Comparison of ENCODE assay signal across 8 mouse cellular contexts in the genomic region with DNA sequence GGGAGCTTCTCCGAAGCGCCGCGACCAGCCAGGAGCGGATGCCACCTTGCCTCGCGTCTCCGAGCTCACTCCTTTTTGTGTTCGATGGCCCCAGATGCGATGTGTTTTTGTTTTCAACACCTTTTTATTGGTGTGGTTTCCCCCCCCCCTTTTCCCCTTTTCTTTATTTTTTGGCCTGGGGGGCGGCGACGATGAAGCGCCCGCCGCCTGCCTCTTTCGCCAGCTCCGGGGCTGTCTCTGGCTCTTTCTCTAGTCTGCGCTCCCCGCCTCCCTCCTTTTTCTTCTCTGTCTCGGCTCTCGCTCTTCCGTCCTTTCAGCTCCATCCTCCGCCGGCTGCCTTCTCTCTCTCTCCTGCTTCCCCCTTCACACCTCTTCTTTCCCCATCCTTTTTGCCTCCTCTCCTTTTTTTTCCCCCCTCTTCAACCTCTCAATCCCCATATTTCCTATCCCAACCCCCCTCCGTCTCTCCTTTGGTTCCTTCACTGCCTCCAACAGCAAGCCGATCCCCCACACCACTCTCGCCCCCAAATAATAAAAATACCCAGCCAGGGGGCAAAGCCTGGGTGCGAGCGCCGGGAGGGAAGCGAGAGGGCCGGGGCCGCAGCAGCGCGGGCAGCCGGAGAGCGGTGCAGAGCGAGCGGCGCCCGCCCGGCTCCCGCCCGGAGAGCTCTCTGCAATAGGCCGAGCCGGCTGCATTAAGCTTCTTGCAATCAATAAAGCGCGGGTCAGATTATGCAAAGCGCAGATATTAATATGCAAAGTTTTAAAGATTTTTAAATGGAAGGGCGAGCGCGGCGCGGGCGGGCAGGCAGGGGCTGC. TPM values are rescaled to one million over a fixed set of nuclear protein-coding genes. Genes with fewer than 3 reads are reported as not detected.
DNase-seq lines count a peak whose midpoint lies in the region; ATAC-seq and TF ChIP-seq lines count a peak whose summit lies in the region.

No protein-coding gene starts in this region.

- peak; percentile 65 for TF ChIP-seq POLR2A in brain, embryonic 14.5 days (IDR thresholded peaks at IDR 0.05; ENCODE audit: borderline replicate concordance, extremely low read depth, insufficient read depth, insufficient read length, poor library complexity, severe bottlenecking)

- peak overlapping the region; percentile 53 for H3K4me3 ChIP-seq in forebrain, embryonic 11.5 days (ENCODE audit: low read depth, low read length)
- H3K4me3 ChIP-seq in neural tube, embryonic 14.5 days (ENCODE audit: low read depth, low read length), result peak overlapping the region; percentile 68

- TF ChIP-seq CTCF in brain, embryonic 14.5 days (IDR thresholded peaks at IDR 0.05; ENCODE audit: borderline replicate concordance, extremely low read depth, insufficient read depth, insufficient read length), result no peak

- H3K4me2 ChIP-seq in forebrain, embryonic 11.5 days (ENCODE audit: low read depth, low read length, severe bottlenecking), result peak overlapping the region; percentile 79
- peak overlapping the region; percentile 61 for H3K4me2 ChIP-seq in neural tube, embryonic 14.5 days (ENCODE audit: low read depth, low read length)

- intact Hi-C loops in left cerebral cortex, postnatal 36 days (cut with DNase I), result loop anchor here (2.0 kb wide), 1 partner anchor 100 kb away; no protein-coding TSS in a partner anchor

- no peaks in the 10 kb centered on the region for H3K9me3 ChIP-seq in forebrain, embryonic 11.5 days (ENCODE audit: control insufficient read depth, low read length)
- H3K9me3 ChIP-seq in neural tube, embryonic 14.5 days (ENCODE audit: control insufficient read depth, low read length), result no peaks in the 10 kb centered on the region

- peak; percentile 80 for ATAC-seq in forebrain, embryonic 11.5 days (replicated peaks; ENCODE audit: low FRiP score)
- ATAC-seq in neural tube, embryonic 14.5 days (ENCODE audit: low read depth), result peak; percentile 73
- ATAC-seq in erythroblast, adult 5-6 weeks (replicated peaks; ENCODE audit: low FRiP score, poor library complexity, severe bottlenecking), result no peak

- DNase-seq in layer of hippocampus, adult 11-12 months (ENCODE audit: low spot score), result peak; percentile 23
- DNase-seq in layer of hippocampus, adult 9-10 months (ENCODE audit: low spot score), result no peak
- DNase-seq in brain, embryonic 14.5 days (ENCODE audit: low read depth), result peak; percentile 67
- DNase-seq in forebrain, embryonic 11.5 days (ENCODE audit: low spot score), result peak; percentile 78
- DNase-seq in left cerebral cortex, postnatal 36 days (ENCODE audit: low spot score in 2 of 2), result peak; percentile 48 to 56
- DNase-seq in testis, postnatal 14 days (ENCODE audit: low spot score), result no peak

- H3K27ac ChIP-seq in forebrain, embryonic 11.5 days (ENCODE audit: low read depth, low read length), result peak overlapping the region; percentile 92
- H3K27ac ChIP-seq in neural tube, embryonic 14.5 days (ENCODE audit: low read depth, low read length), result peak overlapping the region; percentile 99

- no peaks in the 10 kb centered on the region for H3K36me3 ChIP-seq in forebrain, embryonic 11.5 days (ENCODE audit: control insufficient read depth, insufficient read depth, low read length)
- H3K36me3 ChIP-seq in neural tube, embryonic 14.5 days (ENCODE audit: control insufficient read depth, insufficient read depth, low read length), result no peaks in the 10 kb centered on the region

- peak overlapping the region; percentile 73 for H3K9ac ChIP-seq in forebrain, embryonic 11.5 days (ENCODE audit: low read length)
- H3K9ac ChIP-seq in neural tube, embryonic 14.5 days (replicated peaks; ENCODE audit: low read depth, low read length), result peak overlapping the region; percentile 96

- peaks cover 39% of the 10 kb centered on the region for H3K27me3 ChIP-seq in forebrain, embryonic 11.5 days (ENCODE audit: control insufficient read depth, insufficient read depth, low read length)
- H3K27me3 ChIP-seq in neural tube, embryonic 14.5 days (ENCODE audit: control insufficient read depth, insufficient read depth, low read length), result no peaks in the 10 kb centered on the region

- under 1% methylated on average over 50 of the region's 56 CpGs for WGBS in forebrain, embryonic 11.5 days
- under 1% methylated on average over 56 of the region's 56 CpGs for WGBS in neural tube, embryonic 14.5 days

- H3K4me1 ChIP-seq in forebrain, embryonic 11.5 days (replicated peaks; ENCODE audit: control insufficient read depth, insufficient read depth, low read length), result no peaks in the 10 kb centered on the region; the same call in 1 of the 2 replicates
- H3K4me1 ChIP-seq in neural tube, embryonic 14.5 days (ENCODE audit: control insufficient read depth, insufficient read depth, low read length), result peaks cover 31% of the 10 kb centered on the region

RNA-seq across cellular contexts. Expression of a gene that starts 0.5 kb away (rescaled TPM):
- polyA plus RNA-seq in brain, embryonic 14.5 days (2012; rRNA removed), result 44.6 and 57.5 TPM in 2 replicates
- polyA plus RNA-seq in forebrain, embryonic 11.5 days (2014; fragmentation: Nextera tagmentation; extraction: Ambion mirVana), result 16.8 and 19.9 TPM in 2 replicates
- total RNA-seq in left cerebral cortex, postnatal 36 days (2021), result 10 to 100 TPM in 1 of 2 experiments, 1 to 10 TPM in 1; 8.4 to 15.4 TPM
- polyA plus RNA-seq in neural tube, embryonic 14.5 days (2014; fragmentation: Nextera tagmentation; extraction: Ambion mirVana), result 27.5 and 33.6 TPM in 2 replicates
- 3.1 and 4.8 TPM in 2 replicates for total RNA-seq in erythroblast, adult 5-6 weeks (2015; ENCODE audit: low replicate concordance)
- 0.56 and 1.2 TPM in 2 replicates for total RNA-seq in erythroblast, adult 5-6 weeks (2017; ENCODE audit: low replicate concordance)

RNA-seq across cellular contexts. Expression of a gene that starts 41.4 kb away (rescaled TPM):
- 19.1 and 19.7 TPM in 2 replicates for polyA plus RNA-seq in brain, embryonic 14.5 days (2012; rRNA removed)
- polyA plus RNA-seq in forebrain, embryonic 11.5 days (2014; fragmentation: Nextera tagmentation; extraction: Ambion mirVana), result 11.2 TPM in 2 replicates
- 10 to 100 TPM; 25.4 to 28.4 TPM for total RNA-seq in left cerebral cortex, postnatal 36 days (2021)
- polyA plus RNA-seq in neural tube, embryonic 14.5 days (2014; fragmentation: Nextera tagmentation; extraction: Ambion mirVana), result 14.9 and 15.3 TPM in 2 replicates
- total RNA-seq in erythroblast, adult 5-6 weeks (2015; ENCODE audit: low replicate concordance), result 53.8 and 59.1 TPM in 2 replicates
- 164 and 194 TPM in 2 replicates for total RNA-seq in erythroblast, adult 5-6 weeks (2017; ENCODE audit: low replicate concordance)

RNA-seq across cellular contexts. Expression of a gene that starts 42.2 kb away (rescaled TPM):
- 9.0 and 10.0 TPM in 2 replicates for polyA plus RNA-seq in brain, embryonic 14.5 days (2012; rRNA removed)
- 3.5 and 3.8 TPM in 2 replicates for polyA plus RNA-seq in forebrain, embryonic 11.5 days (2014; fragmentation: Nextera tagmentation; extraction: Ambion mirVana)
- 10 to 100 TPM; 11.3 to 11.5 TPM for total RNA-seq in left cerebral cortex, postnatal 36 days (2021)
- polyA plus RNA-seq in neural tube, embryonic 14.5 days (2014; fragmentation: Nextera tagmentation; extraction: Ambion mirVana), result 1.7 and 2.8 TPM in 2 replicates
- total RNA-seq in erythroblast, adult 5-6 weeks (2015; ENCODE audit: low replicate concordance), result 25.4 and 27.4 TPM in 2 replicates
- total RNA-seq in erythroblast, adult 5-6 weeks (2017; ENCODE audit: low replicate concordance), result 33.7 and 37.7 TPM in 2 replicates

RNA-seq across cellular contexts. Expression of a gene that starts 58.7 kb away (rescaled TPM):
- 224 and 265 TPM in 2 replicates for polyA plus RNA-seq in brain, embryonic 14.5 days (2012; rRNA removed)
- 14.0 and 16.6 TPM in 2 replicates for polyA plus RNA-seq in forebrain, embryonic 11.5 days (2014; fragmentation: Nextera tagmentation; extraction: Ambion mirVana)
- total RNA-seq in left cerebral cortex, postnatal 36 days (2021), result 100 to 1,000 TPM; 206 to 237 TPM
- polyA plus RNA-seq in neural tube, embryonic 14.5 days (2014; fragmentation: Nextera tagmentation; extraction: Ambion mirVana), result 21.5 and 25.1 TPM in 2 replicates
- total RNA-seq in erythroblast, adult 5-6 weeks (2015; ENCODE audit: low replicate concordance), result 35.2 and 39.5 TPM in 2 replicates
- 24.2 and 29.0 TPM in 2 replicates for total RNA-seq in erythroblast, adult 5-6 weeks (2017; ENCODE audit: low replicate concordance)

Comparison
In these comparisons a context has a peak if more than half of its experiments do, and no peak if none do; other contexts are left out.
1. DNase-seq: peak in layer of hippocampus, adult 11-12 months (single experiment), brain, embryonic 14.5 days (single experiment), forebrain, embryonic 11.5 days (single experiment) and left cerebral cortex, postnatal 36 days (2 of 2); none in layer of hippocampus, adult 9-10 months (single experiment) and testis, postnatal 14 days (single experiment).